Mouse (Mus musculus) lung, embryonic 16.5 days (tissue): ENCODE measurements at regions not wholly inside any gene's neighbourhood (a gene's known extent, or its start where the extent isn't known, plus 50 kb on each side); places are given as distances from the start of the nearest gene placed in this dataset.
A peak's percentile ranks its signal among the peaks of the same experiment; 100 is the strongest.

Experiments
- ATAC-seq: fragments of 200-750 bp; cut with Nextera tagmentation; 2 replicates; pipeline ENCODE4 v1.8.0; 2017; ENCODE audit warnings: low read depth, mild to moderate bottlenecking, moderate library complexity
- H3K27ac ChIP-seq: fragments of 300-500 bp; sonication (generic); 2 replicates; pipeline ENCODE4 v1.5.1; 2014; ENCODE audit warnings: mild to moderate bottlenecking, control low read depth, low read length
- H3K27me3 ChIP-seq: fragments of 300-500 bp; sonication (generic); 2 replicates; pipeline ENCODE4 v1.6.1; 2014; ENCODE audit warnings: low read depth, low read length, mixed read lengths; ENCODE audit not compliant: control insufficient read depth, insufficient read depth
- H3K36me3 ChIP-seq: fragments of 300-500 bp; sonication (generic); 2 replicates; pipeline ENCODE4 v1.6.1; 2014; ENCODE audit warnings: low read length; ENCODE audit not compliant: control insufficient read depth, insufficient read depth
- H3K4me1 ChIP-seq: fragments of 300-500 bp; sonication (generic); replicated peaks from 2 replicates; pipeline ENCODE4 v1.6.1; 2014; ENCODE audit warnings: low read length, mixed read lengths; ENCODE audit not compliant: control insufficient read depth, insufficient read depth
- H3K4me2 ChIP-seq: fragments of 300-500 bp; sonication (generic); 2 replicates; pipeline ENCODE4 v1.6.1; 2014; ENCODE audit warnings: low read depth, low read length, control low read depth
- H3K4me3 ChIP-seq: fragments of 300-500 bp; sonication (generic); 2 replicates; pipeline ENCODE4 v1.5.1; 2014; ENCODE audit warnings: mild to moderate bottlenecking, low read length, control low read depth
- H3K9ac ChIP-seq: fragments of 300-500 bp; sonication (generic); 2 replicates; pipeline ENCODE4 v1.6.1; 2014; ENCODE audit warnings: low read length, control low read depth
- H3K9me3 ChIP-seq: fragments of 300-500 bp; sonication (generic); 2 replicates; pipeline ENCODE4 v1.6.1; 2016; ENCODE audit warnings: low read length; ENCODE audit not compliant: control insufficient read depth
- WGBS: fragments of 180-500 bp; shearing (Covaris S2); extraction: QIAGEN DNeasy Blood & Tissue Kit; methylation state at CpG from one replicate; pipeline ENCODE4 v1.1.7; 2014; 5-methylcytosine and 5-hydroxymethylcytosine counted together

DNA sequence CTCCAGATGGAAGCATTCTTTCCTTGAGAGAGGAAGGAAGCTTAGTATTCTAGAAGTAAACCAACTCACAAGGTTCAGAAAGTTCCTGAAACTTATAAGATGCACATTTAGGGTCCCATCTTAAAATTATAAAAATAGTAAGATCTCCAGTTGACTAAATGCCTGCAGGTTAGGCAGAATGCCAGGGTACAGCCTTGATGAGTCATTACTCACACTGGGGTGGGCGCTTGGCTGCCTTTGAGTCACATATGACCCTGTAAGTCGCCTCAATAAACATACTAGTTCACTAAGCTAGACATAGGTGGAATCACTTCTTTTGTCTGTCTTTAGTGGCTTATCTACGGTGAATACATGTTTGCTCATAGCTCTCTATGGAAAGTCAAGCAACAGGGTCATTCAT is 87.9 kb upstream of the Vangl1 start:
- ATAC-seq: no peak
- H3K4me3 ChIP-seq: no peak overlapping the region
- H3K4me1 ChIP-seq: no peaks in the 10 kb centered on the region
- H3K9ac ChIP-seq: no peak overlapping the region
- no peak overlapping the region for H3K4me2 ChIP-seq
- no peak overlapping the region for H3K27ac ChIP-seq
- no peaks in the 10 kb centered on the region for H3K27me3 ChIP-seq
- 75% methylated on average over 3 of the region's 3 CpGs for WGBS
- no peaks in the 10 kb centered on the region for H3K36me3 ChIP-seq
- 0 out of 2 replicates have a peak, but pooled peaks cover 2% of the 10 kb centered on the region for H3K9me3 ChIP-seq

DNA sequence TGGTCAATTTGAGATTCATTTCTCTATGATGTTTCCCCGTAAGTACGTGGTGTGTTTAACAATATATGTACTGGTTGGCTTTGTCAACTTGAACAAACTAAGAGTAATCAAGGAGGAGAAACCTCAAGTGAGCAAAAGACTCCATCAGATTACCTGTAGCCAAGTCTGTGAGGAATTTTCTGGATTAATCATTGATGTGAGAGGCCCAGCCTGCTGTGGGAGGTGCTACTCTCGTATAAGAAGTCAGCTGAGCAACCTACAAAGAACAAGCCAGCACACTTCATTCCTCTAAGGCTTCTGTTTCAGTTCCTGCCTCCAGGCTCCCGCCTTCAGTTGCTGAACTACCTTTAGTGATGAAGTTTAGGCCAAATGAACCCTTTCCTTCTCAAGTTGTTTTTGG is 77.5 kb upstream of the Vangl1 start:
- H3K27ac ChIP-seq: no peak overlapping the region
- WGBS: 59% methylated on average over 4 of the region's 4 CpGs
- no peak overlapping the region for H3K4me3 ChIP-seq
- ATAC-seq: no peak
- no peaks in the 10 kb centered on the region for H3K27me3 ChIP-seq
- no peak overlapping the region for H3K4me2 ChIP-seq
- no peaks in the 10 kb centered on the region for H3K36me3 ChIP-seq
- H3K9me3 ChIP-seq: no peaks in the 10 kb centered on the region
- no peak overlapping the region for H3K9ac ChIP-seq
- no peaks in the 10 kb centered on the region; the same call in 1 of the 2 replicates for H3K4me1 ChIP-seq

DNA sequence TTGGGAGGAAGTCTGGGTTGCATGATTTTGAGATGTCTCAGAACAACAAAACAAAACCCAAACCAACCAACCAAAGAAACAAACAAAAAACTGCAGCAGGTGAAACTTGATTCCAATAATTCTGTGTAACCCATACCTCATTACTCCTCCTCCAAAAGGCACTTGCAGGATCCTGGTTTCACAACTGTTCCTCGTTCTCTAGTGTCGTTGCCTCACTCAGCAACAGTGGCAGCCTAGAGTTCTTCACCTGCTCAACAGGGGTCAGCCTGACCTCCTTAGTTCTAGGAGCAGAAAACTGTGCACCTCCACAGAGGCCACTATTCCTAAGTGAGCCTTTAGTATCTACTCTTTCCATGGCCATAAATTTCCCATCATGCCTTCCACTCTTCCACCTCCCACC is 72.3 kb upstream of the Vangl1 start:
- no peak overlapping the region for H3K4me2 ChIP-seq
- 73% methylated on average over 2 of the region's 2 CpGs for WGBS
- H3K36me3 ChIP-seq: no peaks in the 10 kb centered on the region
- no peak overlapping the region for H3K4me3 ChIP-seq
- H3K27ac ChIP-seq: no peak overlapping the region
- H3K27me3 ChIP-seq: no peaks in the 10 kb centered on the region
- H3K9ac ChIP-seq: no peak overlapping the region
- no peaks in the 10 kb centered on the region for H3K9me3 ChIP-seq
- H3K4me1 ChIP-seq: peaks cover 18% of the 10 kb centered on the region
- no peak for ATAC-seq

DNA sequence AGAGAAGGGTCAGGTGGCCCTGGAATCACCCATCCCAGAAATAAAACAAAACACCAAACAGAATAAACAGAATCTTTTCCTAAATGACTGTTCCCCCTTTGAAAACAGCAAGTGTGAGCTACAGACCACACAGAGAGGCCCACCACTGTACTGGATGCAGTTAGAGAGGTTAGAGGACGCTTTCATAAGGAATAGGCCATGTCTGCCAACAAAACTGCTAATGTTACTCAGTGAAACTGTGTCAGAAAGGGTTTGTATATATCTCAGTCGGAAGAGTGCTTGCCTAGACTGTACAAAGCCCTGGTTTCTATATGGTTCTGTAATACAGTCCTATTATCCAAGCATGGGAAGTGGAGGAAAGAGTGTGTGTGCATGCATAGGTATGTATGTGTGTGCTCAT is 71.8 kb upstream of the Vangl1 start:
- WGBS: 42% methylated on average over 2 of the region's 2 CpGs
- H3K9me3 ChIP-seq: no peaks in the 10 kb centered on the region
- peak; percentile 62 for ATAC-seq
- no peak overlapping the region for H3K4me3 ChIP-seq
- H3K27ac ChIP-seq: no peak overlapping the region; the same call in 1 of the 2 replicates
- no peaks in the 10 kb centered on the region for H3K36me3 ChIP-seq
- no peak overlapping the region for H3K9ac ChIP-seq
- H3K27me3 ChIP-seq: no peaks in the 10 kb centered on the region
- H3K4me2 ChIP-seq: no peak overlapping the region
- peaks cover 18% of the 10 kb centered on the region for H3K4me1 ChIP-seq

DNA sequence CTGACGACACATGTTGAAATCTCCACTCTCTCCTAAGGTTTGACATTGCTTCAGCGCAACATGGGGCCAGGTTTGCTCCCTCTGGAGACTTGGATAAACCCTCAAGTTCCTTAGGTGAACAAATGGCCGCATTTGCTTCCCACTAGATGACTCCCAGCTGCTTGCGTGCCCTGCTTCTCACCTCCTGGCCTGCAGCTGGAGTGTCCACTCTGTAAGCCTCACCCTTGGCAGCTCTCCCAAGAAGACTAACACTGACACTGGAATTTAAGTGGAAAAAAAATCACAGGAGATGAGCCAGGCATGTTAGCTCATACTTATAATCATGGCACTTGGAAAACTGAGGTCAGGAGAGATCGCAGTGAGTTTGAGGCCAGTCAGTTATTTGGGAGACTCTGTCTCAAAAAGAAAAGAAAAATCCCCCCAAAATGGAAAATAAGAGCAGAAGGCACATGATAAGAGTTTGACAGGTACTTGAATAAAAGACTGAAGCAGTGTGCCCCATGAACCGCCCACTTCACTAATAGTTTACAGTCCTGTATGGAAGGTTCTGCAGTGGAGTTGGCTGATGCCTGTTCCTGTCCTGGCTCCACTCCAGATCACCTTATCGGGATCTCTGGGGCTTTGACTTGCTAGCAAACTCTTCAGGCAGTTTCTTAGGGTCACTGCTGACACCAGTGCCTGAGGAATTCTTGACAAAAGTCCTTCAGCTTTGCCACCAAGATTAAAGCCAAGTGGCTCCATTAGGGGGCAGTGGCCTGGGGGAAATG is 70.9 kb upstream of the Vangl1 start:
- H3K9ac ChIP-seq: no peak overlapping the region
- ATAC-seq: peak; percentile 77
- H3K4me1 ChIP-seq: peaks cover 18% of the 10 kb centered on the region
- no peak overlapping the region for H3K4me2 ChIP-seq
- peak overlapping the region; percentile 7 for H3K27ac ChIP-seq
- no peaks in the 10 kb centered on the region for H3K36me3 ChIP-seq
- WGBS: 40% methylated on average over 7 of the region's 7 CpGs
- no peak overlapping the region for H3K4me3 ChIP-seq
- no peaks in the 10 kb centered on the region for H3K27me3 ChIP-seq
- no peaks in the 10 kb centered on the region for H3K9me3 ChIP-seq

DNA sequence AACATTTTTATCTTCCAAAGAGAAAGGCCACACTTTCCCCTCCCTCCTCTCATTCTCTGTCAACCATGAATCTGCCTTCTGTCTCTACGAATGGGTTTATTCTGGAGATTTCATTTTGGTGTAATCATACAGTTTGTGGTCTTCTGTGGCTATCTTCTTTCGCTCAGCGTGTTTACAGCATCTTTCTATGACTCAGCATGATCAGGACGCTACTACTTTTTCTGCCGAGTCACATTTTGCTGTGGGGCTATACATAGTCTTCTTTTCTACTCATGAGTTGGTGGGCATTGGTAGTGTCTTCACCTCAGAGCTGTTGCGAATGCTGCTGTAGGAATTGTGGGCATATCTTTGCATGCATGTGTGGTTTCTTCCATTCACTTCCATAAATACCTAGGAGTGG is 66.3 kb upstream of the Vangl1 start:
- Histone ChIP-seq H3K4me2 (no peak overlapping the region), H3K36me3 (no peaks in the 10 kb centered on the region), H3K9me3 (no peaks in the 10 kb centered on the region), H3K27ac (no peak overlapping the region), H3K4me1 (peaks cover 10% of the 10 kb centered on the region), H3K9ac (no peak overlapping the region), H3K4me3 (no peak overlapping the region), H3K27me3 (no peaks in the 10 kb centered on the region)
- ATAC-seq: no peak
- WGBS: 92% methylated on average over 6 of the region's 6 CpGs

DNA sequence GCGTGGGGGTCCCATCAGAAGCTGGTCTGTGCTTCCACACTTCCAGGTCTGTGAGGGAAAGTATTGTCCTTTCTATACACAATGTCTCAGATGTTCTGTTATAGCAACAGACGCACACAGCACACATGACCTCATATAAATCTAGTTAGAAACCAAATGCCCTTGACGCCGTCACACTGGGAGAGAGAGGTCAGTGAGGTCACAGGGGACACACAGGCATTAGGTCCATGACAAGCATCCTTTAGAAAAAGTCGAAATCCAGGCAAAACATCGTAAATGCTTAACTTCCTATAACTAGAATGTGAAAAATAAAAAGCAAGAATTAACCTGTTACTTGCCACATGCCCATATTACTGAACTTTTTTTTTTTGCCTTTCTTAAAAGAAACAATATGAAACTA is 65.8 kb upstream of the Vangl1 start:
- ATAC-seq: no peak
- whole genome bisulfite sequencing: 64% methylated on average over 6 of the region's 6 CpGs

DNA sequence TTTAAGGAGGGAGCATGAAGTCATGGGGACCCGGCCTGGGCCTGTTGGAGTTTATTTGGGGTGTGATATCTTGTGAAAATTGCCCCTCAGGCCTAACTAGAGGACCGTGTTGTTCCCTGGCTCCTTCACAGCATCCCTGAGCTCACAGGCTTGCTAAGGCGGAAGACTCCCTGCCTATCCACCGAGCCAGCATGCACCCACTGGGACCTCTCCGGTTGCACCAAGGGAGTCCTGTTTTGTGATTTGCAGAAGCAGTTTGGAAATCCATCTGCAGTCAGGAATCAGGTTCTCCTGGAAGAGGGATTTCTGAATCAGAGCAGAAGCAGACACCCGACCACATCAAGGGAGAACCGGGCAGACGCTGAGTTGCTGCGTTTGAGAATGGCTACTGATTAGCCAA is 61.6 kb upstream of the Vangl1 start:
- Histone ChIP-seq H3K27me3 (no peaks in the 10 kb centered on the region), H3K4me2 (no peak overlapping the region), H3K27ac (no peak overlapping the region), H3K4me1 (no peaks in the 10 kb centered on the region), H3K9ac (no peak overlapping the region), H3K36me3 (no peaks in the 10 kb centered on the region), H3K9me3 (no peaks in the 10 kb centered on the region), H3K4me3 (no peak overlapping the region)
- no peak for ATAC-seq
- 75% methylated on average over 9 of the region's 9 CpGs for WGBS

More for the DNA sequence above, 65.8 kb upstream of the Vangl1 start:
- H3K4me1 ChIP-seq: peaks cover 5% of the 10 kb centered on the region
- H3K9me3 ChIP-seq: no peaks in the 10 kb centered on the region
- H3K27ac ChIP-seq: no peak overlapping the region
- H3K27me3 ChIP-seq: no peaks in the 10 kb centered on the region
- H3K36me3 ChIP-seq: no peaks in the 10 kb centered on the region
- no peak overlapping the region for H3K4me3 ChIP-seq
- no peak overlapping the region for H3K9ac ChIP-seq
- H3K4me2 ChIP-seq: no peak overlapping the region

DNA sequence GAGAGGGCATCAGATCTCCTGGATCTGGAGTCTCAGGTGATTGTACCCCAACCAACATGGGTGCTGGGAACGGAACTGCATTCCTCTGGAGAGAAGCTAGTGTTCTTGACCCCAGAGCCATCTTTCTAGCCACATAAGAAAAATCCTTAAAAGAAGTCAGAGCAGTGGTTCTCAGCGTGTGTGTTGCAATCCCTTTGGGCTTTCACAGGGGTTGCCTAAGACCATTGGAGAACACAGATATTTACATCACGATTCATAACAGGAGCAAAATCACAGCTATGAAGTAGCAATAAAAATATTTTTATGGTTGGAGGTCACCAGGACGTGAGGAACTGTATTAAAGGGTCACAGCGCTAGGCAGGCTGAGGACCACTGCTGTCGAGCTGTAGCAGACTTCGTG is 60.7 kb upstream of the Vangl1 start:
- no peak overlapping the region for H3K4me2 ChIP-seq
- H3K4me3 ChIP-seq: no peak overlapping the region
- no peak overlapping the region for H3K9ac ChIP-seq
- H3K27me3 ChIP-seq: no peaks in the 10 kb centered on the region
- 67% methylated on average over 7 of the region's 7 CpGs for WGBS
- no peaks in the 10 kb centered on the region for H3K9me3 ChIP-seq
- no peak for ATAC-seq
- H3K36me3 ChIP-seq: no peaks in the 10 kb centered on the region
- no peak overlapping the region for H3K27ac ChIP-seq
- H3K4me1 ChIP-seq: no peaks in the 10 kb centered on the region

DNA sequence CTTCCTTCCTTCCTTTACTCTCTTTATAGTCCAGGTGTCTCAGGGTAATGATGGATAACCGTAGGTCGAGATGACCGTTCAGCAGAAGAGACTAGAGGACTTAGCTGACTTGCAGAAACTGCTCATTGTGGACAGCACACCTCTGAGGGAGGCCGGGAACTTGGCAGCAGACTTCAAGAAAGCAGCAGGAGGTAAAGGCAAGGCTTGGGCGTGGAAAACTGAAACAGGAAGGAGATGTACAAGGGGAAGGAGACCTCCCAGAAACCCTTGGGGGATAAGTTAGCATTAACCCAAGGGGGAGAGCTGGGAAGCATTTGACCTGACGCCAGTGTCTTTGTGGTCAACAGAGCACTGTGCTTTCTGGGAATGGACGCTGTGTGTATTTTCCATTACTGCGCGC is 58.8 kb upstream of the Vangl1 start:
- H3K36me3 ChIP-seq: no peaks in the 10 kb centered on the region
- 63% methylated on average over 9 of the region's 9 CpGs for WGBS
- H3K9me3 ChIP-seq: no peaks in the 10 kb centered on the region
- no peak overlapping the region for H3K4me2 ChIP-seq
- H3K4me3 ChIP-seq: no peak overlapping the region
- no peak overlapping the region for H3K9ac ChIP-seq
- ATAC-seq: no peak
- H3K27me3 ChIP-seq: no peaks in the 10 kb centered on the region
- no peaks in the 10 kb centered on the region for H3K4me1 ChIP-seq
- no peak overlapping the region for H3K27ac ChIP-seq
